In the genomic region with DNA sequence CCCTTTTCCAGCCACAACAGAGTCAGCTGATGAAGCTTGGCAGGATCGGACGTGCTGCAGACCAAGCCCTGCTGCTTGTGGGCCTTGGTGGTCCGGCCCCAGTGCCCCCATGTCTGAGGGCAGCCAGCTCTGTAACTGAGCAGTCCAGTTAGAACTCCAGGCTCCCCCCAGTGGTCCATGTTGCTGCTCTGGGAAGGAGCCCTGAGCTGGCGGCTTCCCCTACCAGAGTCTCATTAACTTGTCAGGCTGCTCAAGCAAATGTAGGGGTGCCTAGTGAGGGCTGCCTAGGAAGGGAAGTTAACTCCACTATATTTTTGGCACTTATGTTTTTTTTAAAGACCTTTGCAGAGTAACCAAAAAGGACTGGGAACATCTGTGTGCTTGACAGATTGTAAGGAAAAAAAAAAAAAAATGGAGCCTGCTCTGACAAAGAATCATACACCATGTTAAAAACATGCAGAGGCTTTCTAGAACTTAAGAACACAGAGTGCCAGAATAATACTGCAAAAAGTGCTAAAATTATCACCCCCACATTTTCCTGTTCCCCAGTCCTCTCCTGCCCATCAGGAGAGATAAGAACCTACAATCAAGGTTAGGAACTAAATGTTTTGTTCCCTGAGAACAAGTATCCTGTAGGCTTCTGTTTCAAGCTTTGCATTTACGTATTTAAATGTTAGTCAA, we compare ENCODE assay signal across 8 mouse cellular contexts.
DNase-seq lines count a peak whose midpoint lies in the region; ATAC-seq lines count a peak whose summit lies in the region.

No protein-coding gene starts in this region.

- H3K9ac ChIP-seq in kidney, embryonic 15.5 days, result no peak overlapping the region

- peak; percentile 68 for ATAC-seq in kidney, embryonic 15.5 days (replicated peaks; ENCODE audit: low FRiP score)
- peak; percentile 48 for ATAC-seq in megakaryocyte progenitor cell, adult 5-6 weeks (replicated peaks; ENCODE audit: poor library complexity)
- no peak for ATAC-seq in inflammation-experienced regulatory T-cells, adult 6 months

- no peaks in the 10 kb centered on the region for H3K27me3 ChIP-seq in heart, embryonic 10.5 days (ENCODE audit: insufficient read depth, poor library complexity, severe bottlenecking)
- H3K27me3 ChIP-seq in kidney, embryonic 15.5 days, result no peaks in the 10 kb centered on the region

- H3K36me3 ChIP-seq in heart, embryonic 10.5 days, result peaks cover 35% of the 10 kb centered on the region
- peaks cover 50% of the 10 kb centered on the region for H3K36me3 ChIP-seq in kidney, embryonic 15.5 days

- peak overlapping the region; percentile 42; the same call in 1 of the 2 replicates for H3K27ac ChIP-seq in heart, embryonic 10.5 days
- H3K27ac ChIP-seq in kidney, embryonic 15.5 days, result peak overlapping the region; percentile 61

- WGBS in heart, embryonic 10.5 days, result 56% methylated on average over 5 of the region's 5 CpGs
- 46% methylated on average over 5 of the region's 5 CpGs for WGBS in kidney, embryonic 15.5 days

- no peak overlapping the region for H3K4me3 ChIP-seq in heart, embryonic 10.5 days
- H3K4me3 ChIP-seq in kidney, embryonic 15.5 days (replicated peaks), result no peak overlapping the region

- peak; percentile 66 to 67 for DNase-seq in left cerebral cortex, adult 9 months (ENCODE audit: low spot score in 2 of 2)
- no peak for DNase-seq in left cerebral cortex, adult 8-10 months (ENCODE audit: low spot score in 2 of 2)
- peak; percentile 66 for DNase-seq in embryo, embryonic 11 days
- DNase-seq in heart, embryonic 10.5 days (ENCODE audit: low spot score), result no peak
- DNase-seq in thymus, postnatal 0 days (ENCODE audit: low spot score), result no peak

- H3K4me2 ChIP-seq in kidney, embryonic 15.5 days, result no peak overlapping the region

- peaks cover 52% of the 10 kb centered on the region for H3K4me1 ChIP-seq in heart, embryonic 10.5 days
- peaks cover 50% of the 10 kb centered on the region for H3K4me1 ChIP-seq in kidney, embryonic 15.5 days

- no peaks in the 10 kb centered on the region for H3K9me3 ChIP-seq in heart, embryonic 10.5 days
- H3K9me3 ChIP-seq in kidney, embryonic 15.5 days (replicated peaks), result no peaks in the 10 kb centered on the region

Comparison
In these comparisons a context has a peak if more than half of its experiments do, and no peak if none do; other contexts are left out.
1. DNase-seq: peak in left cerebral cortex, adult 9 months (2 of 2) and embryo, embryonic 11 days (single experiment); none in left cerebral cortex, adult 8-10 months (0 of 2), heart, embryonic 10.5 days (single experiment) and thymus, postnatal 0 days (single experiment).